Mouse (Mus musculus): ENCODE data around the gene Tnfsf14. TPM values are rescaled to one million over a fixed set of nuclear protein-coding genes. Genes with fewer than 3 reads are reported as not detected.
A peak's percentile ranks its signal among the peaks of the same experiment; 100 is the strongest.

Gene Tnfsf14
- total RNA-seq, 2 experiments from 2014 or later = not detected

DNA sequence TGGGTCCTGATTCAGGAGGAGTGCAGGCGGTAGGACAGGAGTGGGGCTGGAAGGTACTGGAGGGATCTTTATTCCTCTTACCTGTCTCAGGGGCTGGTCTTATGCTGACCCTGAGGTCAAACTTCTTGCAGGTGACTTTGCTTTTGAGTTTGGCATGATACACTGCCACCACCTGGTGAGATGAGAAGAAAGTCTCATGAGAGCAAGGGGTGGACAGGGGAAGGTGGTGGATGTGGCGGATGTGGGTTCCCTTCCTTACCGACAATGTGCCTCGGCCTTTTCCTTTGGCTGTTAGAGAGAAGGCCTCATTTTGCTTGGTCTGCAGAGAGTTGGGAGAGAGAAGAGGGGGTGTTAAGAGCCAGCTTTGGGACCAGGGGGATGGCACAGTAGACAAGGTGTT lies 15.4 kb upstream of the Tnfsf14 start:
- DNase-seq (ENCODE audit: low spot score) = no peak
- intact Hi-C loops (cut with DNase I) = no loop called here

DNA sequence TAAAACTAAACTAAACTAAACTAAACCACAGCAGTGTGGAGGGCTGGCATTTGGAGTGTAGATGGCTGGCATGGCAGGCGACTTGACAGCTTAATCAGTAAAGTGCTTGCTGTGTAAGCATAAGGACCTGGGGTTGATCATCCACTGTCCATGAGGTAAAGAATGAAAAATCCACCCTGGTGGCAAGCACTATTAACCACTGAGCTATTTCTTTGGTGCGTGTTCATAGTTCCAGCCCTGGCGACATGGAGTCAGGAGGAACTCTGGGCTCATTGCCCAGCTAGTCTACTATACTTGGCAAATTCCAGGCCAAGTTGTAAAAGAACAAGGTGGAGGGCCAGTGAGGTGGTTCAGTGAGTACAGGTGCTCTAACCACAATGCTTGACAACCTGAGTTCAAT lies 14.0 kb upstream of the Tnfsf14 start:
- no peak for DNase-seq (ENCODE audit: low spot score)
- intact Hi-C loops (cut with DNase I) = no loop called here

DNA sequence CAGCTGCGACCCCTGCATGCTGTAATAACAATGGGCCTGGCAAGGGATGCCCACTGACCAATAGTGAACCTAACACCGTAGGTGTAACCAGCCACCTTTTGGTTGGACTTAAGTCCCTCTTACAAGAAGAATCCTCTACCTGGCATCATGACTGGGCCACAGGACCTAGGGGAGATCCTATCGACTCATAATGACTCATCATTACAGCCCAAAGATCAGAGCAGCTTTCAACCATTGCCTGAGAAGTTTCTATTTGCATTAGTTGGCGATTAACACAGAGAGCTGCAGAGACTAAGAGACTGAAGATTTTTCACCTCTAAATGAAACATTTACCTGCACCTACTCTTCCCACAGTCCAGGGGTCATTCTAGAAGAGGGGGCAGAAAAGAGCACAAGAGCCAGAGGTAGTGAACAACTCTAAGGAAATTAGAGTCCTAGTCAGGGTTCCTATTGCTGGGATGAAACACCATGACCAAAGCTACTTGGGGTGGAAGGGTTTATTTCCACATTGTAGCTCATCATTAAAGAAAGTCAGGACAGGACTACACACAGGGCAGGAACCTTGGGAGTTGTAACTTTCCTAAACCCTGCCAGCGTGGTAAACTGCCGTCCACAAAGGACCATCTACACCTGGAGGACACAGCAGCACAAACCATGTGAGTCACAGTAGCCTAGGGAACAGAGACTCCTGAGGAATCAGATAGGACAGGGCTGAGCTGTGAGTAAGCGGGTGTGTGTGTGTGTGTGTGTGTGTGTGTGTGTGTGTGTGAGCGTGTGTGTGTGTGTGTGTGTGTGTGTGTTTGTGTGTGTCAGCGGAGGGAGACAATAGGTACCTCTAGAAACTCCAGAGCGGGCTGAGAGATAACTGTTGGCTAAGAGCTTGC lies 8.1 kb upstream of the Tnfsf14 start:
- no peak for DNase-seq (ENCODE audit: low spot score)
- intact Hi-C loops (cut with DNase I) = no loop called here

DNA sequence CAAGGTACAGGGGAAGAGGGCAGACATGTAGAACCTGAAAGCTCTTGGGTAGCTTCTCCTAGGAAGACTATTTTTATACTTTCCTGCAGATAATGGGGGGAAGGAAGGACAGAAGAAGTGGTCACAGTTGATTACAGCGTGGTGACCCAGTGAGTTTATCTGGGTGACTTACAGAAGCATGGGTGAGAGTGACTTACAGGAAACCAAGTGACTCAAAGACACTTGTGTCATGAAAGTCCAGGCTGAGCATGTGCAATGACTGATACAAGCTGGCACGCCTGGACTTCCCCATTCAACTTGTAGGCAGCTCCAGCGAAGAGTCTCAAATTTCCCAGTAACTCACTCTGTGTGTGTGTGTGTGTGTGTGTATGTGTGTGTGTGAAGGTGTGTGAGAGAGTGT lies 4.3 kb upstream of the Tnfsf14 start:
- intact Hi-C loops (cut with DNase I) = no loop called here
- no peak for DNase-seq (ENCODE audit: low spot score)

DNA sequence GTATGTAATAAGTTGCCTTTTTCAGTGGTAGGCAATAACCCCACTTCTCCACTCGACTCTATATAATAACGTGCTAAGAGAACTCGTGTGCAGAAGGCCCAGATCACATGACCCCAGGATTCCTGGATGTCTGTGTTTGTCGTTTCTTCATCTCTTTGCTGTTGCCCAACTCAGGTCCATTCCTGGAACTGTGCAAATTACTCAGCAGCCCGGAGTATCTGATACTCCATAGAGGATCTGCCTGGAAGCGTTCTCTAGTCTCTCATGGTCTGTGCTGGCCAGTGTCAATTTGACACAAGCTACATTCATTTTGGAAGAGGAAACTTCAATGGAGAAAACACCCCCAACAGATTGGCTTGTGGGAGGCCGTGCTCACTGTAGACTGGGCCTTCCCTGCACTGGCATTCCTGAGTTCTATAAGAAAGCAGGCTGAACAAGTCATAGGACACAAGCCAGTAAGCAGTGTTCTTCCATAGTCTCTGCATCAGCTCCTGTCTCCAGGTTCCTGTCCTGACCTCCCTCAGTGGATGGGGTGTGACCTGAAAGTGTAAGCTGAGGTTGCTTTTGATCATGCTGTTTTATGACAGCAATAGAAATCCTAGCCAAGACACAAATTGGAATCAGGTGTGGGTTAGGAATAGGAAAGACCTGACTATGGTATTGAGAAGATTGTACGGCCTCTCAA lies 1.5 kb upstream of the Tnfsf14 start:
- DNase-seq (ENCODE audit: low spot score) = no peak
- intact Hi-C loops (cut with DNase I) = no loop called here

DNA sequence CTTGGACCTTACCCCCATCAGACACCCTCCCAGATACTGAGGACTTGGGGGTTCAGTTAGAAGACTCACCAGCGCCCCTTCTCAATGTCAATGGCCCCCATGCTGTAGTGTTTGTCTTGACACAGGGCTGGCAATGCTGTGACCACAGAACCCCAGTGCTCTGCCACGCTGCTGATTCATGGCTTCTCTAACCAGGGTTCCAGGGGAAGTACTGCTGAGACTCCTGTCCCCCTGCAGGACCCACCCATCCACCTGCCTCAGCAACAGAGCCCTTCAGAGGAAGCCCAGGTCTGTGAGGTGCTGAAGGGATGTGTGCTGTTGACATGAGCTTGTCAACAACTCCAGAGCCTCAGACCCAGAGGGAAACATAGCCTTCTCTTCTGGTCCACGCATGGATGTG lies 794 bp upstream of the Tnfsf14 start:
- intact Hi-C loops (cut with DNase I) = no loop called here
- no peak for DNase-seq (ENCODE audit: low spot score)

DNA sequence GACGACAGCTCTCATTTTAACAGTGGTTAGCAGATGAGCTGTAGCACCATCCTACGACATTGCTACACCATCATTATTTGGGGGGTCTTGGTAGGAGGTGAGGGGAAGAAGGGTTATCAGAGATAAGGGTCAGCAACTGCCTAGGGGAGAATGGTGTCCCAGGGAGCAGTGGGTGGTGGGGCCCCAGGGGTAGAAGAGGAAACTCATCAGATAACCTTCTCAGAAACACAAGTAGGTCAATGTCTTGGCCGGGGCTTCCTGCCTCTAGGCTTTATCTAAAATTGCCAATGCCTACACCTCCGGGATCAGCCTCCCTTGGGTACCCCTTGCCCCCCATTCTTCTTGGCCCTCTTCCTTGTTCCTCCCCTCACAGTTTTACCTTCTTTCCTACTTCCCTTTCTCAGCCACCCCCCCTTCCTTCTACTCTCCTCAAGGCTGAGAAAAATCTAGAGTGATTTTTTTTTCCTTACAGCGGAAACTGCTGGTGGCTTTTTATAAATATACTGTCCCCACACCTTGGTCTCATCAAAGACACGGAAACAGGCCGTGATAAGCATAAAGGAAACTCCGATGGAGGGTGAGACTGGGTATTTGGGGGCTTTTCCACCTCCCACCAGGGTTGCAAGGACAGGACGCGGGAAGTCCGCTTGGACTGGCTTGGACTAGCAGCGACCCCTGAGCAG lies 5.3 kb downstream of the Tnfsf14 start:
- no peak for DNase-seq (ENCODE audit: low spot score)
- intact Hi-C loops (cut with DNase I) = no loop called here

DNA sequence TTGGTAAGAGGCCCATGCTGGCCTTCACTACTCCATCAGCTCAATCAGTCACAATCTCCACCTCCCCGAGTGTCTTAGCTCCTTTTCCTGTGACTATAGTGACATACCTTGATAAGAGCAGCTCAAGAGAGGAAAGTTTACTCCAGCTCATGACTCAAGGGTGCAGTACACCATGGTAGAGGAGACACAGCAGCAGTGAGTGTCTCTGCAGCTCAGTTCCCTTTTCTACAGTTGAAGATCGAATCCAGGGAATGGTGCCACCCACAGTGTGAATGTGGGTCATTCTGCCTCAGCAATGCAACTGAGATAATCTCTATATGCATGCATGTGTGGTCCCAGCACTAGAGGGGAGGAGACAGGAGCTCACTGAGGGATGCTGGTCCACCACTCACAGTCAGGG lies 8.3 kb downstream of the Tnfsf14 start:
- no peak for DNase-seq (ENCODE audit: low spot score)
- intact Hi-C loops (cut with DNase I) = no loop called here

DNA sequence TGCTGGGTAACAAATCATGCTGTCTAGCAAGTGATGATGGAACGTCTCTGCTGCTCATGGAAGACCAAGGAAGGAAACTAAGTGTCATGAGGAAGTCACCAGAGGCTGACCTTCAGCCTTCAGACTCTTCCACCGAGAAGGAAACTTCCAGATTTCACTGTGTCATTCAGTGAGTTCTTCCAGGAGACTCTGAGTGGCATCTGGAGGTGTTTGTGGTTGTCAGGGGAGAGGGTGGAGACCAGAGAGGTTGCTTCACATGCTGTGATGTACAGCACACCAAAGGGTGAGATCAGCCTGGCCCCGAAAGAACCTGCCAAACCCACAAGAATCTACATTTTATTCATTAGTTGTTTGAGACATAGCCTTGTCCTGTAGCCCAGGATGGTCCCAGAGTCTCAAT lies 11.1 kb downstream of the Tnfsf14 start:
- intact Hi-C loops (cut with DNase I) = no loop called here
- no peak for DNase-seq (ENCODE audit: low spot score)

DNA sequence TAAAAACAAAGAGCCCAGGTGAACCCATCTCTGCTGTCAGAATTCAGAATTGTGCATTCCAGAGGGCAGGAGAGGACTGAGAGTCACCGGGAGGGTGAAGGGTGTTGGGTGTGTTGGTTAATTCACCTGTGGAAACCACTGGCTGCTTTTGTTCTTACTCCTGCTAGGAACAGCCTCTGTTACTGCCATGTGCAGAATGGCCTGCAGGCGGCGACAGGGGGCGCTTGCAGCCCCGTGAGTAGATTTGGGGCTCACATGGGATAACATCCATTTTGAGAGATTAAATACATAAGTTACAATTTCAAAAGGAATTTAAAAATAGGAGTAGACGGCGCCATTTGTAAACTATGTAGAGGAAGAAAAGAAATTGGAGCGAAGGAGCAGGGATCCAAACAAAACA lies 13.6 kb downstream of the Tnfsf14 start:
- DNase-seq (ENCODE audit: low spot score) = no peak
- intact Hi-C loops (cut with DNase I) = no loop called here

DNA sequence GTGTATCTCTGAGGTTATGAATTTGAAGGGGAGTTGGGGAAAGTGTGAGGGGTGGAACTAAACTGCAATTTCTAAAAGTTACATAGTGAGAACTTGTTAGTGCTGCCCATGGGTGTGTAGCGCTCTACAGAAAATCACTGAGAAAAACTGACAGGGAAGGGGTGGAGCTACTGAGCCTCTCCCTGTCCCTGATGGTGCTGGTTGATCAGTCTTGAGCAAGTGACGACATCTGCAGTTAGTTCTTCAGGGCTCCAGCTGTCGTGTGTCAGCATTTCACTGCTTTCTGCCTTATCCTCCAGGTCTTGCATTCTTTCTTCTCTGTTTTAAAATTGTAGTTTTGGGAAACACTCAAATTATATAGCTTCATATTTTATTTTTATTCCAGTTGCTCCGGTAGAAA lies 20.6 kb downstream of the Tnfsf14 start:
- intact Hi-C loops (cut with DNase I) = no loop called here
- DNase-seq (ENCODE audit: low spot score) = no peak

DNA sequence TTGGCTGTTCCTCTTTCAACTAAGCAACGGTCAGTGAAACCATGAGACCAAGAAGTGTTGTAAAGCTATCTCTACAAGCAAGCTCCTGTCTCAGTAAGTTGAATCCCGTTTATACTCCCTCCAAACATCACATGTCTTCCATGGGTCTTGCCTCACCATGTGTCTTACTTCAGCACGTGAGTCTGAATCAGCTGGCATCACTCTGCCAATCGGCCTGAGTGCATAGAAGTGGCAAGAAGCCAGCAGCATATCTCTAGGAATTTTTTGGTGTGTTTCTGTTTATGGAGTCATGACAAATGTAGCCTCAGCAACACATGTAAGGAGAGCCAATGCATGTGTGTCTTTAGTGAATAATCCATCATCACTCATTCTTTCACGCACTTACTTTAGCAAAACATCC lies 21.6 kb downstream of the Tnfsf14 start:
- no peak for DNase-seq (ENCODE audit: low spot score)
- intact Hi-C loops (cut with DNase I) = no loop called here

DNA sequence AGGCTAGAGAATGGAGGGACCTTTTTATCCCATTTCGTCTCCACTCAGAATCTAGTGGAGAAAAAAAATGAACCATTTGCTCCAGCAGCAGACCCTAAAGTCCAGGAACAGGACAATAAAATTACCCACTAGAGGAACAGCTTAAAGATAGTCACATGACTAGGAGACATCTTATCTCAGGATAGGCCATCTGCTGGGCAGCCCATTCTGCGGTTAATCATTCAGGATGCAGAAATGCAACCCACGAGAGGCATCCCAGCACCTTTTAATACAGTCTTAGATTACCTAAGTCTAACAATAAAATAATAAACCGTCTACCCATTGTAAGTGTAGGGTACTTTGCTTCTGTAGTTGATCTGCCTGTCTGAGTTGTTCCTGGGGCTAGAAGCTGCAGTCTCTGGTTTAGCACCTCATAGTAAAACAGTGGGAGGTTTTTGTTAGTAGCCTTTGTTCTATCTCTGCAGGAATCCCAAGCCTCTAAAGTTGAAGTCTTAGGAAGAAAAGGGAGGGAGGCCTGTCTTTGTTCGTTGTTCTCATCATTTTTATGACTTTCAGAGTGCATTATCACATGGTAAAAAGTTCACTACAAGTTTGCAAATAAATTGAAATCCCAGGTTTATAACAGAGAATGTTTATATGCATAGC lies 23.2 kb downstream of the Tnfsf14 start:
- DNase-seq (ENCODE audit: low spot score) = no peak
- intact Hi-C loops (cut with DNase I) = no loop called here

DNA sequence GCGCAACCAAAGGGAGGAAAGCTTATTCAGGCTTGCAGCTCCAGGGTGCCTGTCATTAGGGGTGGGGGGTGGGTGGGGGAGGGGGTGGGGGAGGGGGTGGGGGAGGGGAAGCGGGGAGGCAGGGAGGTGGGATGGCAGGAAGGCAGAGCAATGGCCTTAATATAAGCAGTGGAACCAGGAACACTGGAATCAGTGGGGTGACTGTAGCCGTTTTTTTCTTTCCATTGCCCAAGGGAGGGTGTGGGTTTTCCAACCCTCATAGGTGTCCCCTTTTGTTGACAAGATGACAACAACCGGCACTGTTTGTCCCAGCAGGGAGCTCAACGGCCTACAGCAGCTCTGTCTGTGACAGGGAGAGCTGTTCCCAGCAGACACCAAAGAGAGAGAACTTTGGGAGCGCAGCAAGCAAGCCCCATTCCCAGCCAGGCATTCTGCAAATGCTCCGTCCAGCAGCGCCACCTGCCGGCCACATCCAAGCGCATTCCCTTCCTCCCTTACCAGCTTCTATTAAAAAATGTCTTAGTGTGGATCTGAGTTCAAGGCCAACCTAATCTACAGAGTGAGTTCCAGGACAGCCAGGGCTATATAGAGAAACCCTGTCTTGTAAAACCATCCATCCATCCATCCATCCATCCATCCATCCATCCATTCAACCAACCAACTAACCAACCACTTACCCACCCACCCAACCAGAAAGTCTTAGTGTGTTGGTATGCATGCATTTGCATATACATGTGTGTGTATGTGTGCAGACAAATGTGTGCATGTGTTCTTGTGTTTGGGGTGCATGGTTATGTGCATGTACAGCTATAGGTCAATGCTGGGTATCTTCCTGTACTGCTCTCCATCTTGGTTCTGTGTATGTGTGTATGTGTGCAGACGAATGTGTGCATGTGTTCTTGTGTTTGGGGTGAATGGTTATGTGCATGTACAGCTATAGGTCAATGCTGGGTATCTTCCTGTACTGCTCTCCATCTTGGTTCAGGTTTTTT lies 26.9 kb downstream of the Tnfsf14 start:
- intact Hi-C loops (cut with DNase I) = loop anchor here (1.0 to 10.0 kb wide), 5 partner anchors 71 to 362 kb away; no protein-coding TSS in a partner anchor
- peak; percentile 58 for DNase-seq (ENCODE audit: low spot score)

DNA sequence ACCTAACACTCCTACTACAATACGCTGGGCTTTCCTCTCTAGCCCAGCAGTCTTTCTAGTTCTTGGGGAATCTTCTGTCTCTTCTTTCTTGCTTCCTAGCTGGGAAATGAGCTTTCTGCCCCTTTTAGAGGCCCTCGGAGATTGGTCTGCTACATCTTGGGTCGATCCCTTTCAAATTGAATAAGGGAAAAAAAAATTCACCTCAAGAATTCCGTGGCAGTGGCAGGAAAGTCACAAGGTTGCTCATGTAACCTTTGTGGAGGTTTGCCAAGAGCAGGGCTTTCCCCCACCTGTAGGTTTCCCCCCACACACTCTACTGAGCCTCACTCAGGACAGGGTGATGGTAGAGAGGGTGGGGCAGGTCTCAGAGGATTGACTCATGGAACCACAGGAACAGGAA lies 40.2 kb downstream of the Tnfsf14 start:
- no peak for DNase-seq (ENCODE audit: low spot score)
- intact Hi-C loops (cut with DNase I) = no loop called here

DNA sequence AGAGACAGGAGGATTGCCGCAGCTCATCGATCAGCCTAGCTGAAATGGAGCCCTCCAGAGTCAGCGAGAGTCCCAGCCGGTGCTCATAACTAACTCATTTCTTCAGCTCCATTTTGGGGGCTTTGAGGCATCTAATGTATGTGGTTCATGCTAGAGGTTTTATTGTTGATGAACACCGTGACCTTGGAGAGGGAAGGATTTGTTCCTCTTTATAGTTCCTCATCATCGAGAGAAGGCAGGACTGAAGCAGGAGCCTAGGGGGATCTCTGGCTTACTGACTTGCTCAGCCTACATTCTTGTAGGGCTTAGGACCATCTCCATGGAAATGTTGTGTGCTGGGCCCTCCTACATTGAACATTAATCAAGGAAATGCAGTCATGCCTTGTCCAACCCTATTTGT lies 41.0 kb downstream of the Tnfsf14 start:
- intact Hi-C loops (cut with DNase I) = no loop called here
- DNase-seq (ENCODE audit: low spot score) = no peak

DNA sequence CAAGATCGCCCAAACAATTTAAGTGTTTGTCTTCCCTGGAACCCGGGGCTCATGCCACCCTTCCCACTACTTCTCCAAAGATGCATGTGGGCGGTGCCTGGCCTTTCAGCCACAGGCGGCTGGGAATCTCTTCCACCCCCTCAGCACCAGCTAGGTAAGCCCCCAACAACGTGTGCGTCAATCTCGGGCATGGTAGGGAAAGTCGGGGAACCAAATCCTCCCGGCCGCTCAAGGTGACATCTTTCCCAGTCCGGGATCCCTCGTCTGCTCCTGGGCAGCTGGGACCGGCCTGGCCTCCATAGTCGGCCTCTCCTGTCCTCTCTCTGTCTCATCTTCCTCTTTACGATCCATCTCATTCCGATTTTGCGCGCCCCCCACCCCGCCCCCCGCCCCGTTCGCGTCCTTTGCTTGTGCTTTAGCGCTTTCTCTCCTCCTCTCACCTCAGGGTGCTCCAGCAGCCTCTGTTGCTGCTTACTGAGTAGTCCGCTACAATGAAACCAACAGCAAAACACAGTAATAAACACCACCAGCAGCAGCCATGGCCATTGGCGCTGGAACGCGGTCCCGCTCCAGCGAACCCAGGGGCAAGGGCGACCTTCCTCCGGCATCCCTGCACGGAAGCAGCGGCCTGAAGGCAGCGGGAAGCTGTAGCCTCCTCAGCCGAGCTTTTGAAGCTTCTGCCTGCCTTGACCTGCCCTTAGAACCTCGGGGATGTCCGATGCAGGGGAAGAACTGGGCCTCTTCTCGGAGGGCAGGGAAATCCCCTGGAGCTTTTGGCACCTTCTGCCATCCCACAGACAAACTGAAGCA lies 44.8 kb downstream of the Tnfsf14 start, which contains the start of gene Cd70:
Cd70 (minus strand) TSS at position 784 of the 810 bp plus-strand sequence.
- intact Hi-C loops (cut with DNase I) = no loop called here
- no peak for DNase-seq (ENCODE audit: low spot score)

DNA sequence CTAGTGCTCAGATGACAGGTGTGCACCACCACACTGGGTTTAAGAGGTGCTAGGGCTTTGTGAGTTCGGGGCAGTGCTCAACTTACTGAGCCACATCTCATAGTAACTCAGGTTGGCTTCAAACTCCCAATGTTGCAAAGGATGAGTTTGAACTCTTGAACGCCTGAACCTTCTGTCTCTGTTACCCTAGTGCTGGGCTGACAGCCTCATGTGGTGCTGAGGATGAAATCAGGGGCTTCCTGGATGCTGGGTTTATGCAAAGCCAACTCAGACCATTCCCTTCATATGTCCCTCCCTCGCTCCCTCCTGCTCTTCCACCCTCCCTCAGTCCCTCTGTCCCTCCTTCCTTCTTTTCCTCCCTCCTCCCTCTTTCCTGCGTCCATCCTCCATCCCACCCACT lies 45.6 kb downstream of the Tnfsf14 start:
- no peak for DNase-seq (ENCODE audit: low spot score)
- intact Hi-C loops (cut with DNase I) = no loop called here

Data from heart, postnatal 25 days (tissue).